Mouse (Mus musculus): ENCODE data around the gene Tmem41a.

The Tmem41a gene

DNA sequence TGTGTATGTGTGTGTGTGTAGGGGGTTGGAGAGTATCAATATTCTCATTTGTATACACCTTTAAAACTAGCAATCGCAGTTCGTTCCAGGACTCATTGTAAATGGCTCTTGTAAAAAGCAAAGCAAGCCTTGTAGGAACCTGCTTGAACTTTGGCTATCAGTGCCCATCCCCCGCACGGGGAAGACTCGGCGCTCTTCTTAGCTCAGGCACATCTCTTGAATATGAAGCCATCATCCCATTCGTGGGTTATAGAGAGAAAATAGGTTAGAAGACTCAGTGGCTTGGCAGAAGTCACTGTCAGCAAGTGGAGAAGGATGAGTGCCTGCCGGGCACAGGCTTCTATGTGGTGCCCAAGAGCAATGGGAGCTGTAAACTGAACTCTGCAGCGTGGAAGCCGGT is 42.7 kb downstream of the Tmem41a start:
- DNase-seq (ENCODE audit: low spot score in 2 of 2) = no peak

DNA sequence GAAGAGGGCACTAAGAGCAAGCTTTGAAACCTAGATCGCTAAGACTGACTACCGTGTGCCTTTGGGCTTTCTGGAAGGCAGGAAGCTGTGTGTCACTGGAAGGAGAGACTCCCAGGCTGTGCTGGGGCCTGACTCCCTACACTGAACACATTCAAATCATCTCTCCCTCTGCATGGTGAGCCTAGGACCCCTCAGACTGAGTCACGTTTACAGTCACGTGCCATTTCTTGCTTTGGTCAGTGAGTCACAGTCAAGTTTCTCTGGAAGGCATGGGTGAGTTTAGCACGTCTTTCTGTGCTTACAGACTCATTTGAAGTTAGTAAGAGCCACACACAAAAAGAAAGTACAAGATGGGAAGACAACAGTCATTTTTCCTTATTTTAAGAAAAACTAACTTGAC is 46.1 kb downstream of the Tmem41a start:
- no peak for DNase-seq (ENCODE audit: low spot score in 2 of 2)

DNA sequence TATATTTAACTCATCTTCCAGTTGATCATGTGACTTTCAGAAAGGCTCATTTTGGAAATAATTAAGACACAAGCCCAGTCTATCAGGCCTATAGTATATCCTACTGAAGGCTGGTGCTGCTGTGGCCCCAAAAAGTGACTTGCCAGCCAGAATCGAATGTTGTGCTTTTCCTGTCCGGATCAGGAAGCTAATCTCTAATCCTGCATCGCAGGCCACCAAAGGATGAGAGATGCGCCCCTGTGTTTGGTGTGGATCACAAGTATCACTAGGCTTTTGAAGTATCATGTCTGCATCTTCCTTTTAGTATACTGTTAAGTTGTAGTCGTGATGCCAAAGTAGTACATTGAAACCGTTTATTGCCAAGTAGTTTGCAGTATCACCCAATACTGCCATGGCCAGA is 53.5 kb downstream of the Tmem41a start:
- peak; percentile 6 to 15 for DNase-seq (ENCODE audit: low spot score in 2 of 2)

DNA sequence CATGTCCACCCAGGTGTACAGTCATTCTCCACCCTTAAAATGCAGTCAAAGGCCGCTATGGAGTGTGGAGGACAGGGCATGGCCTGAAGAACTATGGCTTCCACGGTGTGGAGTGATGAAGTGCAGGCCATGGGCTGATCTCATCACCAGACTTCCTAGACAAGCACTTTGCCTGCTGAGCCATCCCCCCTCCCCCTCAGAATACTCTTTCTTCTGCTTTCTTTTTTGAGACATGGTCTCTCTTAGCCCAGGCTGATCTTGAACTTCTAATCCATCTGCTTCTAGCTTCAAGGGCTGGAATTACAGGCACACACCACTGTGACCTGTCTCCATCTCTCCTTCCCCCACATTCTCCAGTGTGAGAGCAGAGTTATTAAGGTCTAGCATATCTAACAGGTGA is 59.8 kb downstream of the Tmem41a start:
- DNase-seq (ENCODE audit: low spot score in 2 of 2) = no peak

Measured in right cerebral cortex, postnatal 10 days (tissue).